Mouse (Mus musculus) cerebellum, adult 2 months (tissue): ENCODE results near the gene Gemin7. TPM values are rescaled to one million over a fixed set of nuclear protein-coding genes. Genes with fewer than 3 reads are reported as not detected.

Experiments used
- DNase-seq, 2 experiments: peaks; one replicate each; pipeline ENCODE4 v3.0.0; 2021
- H3K27ac ChIP-seq: fragments of 200-500 bp; 2 replicates; pipeline ENCODE4 v1.5.1; 2012; ENCODE audit warnings: low read length, control low read depth, inconsistent platforms; ENCODE audit not compliant: insufficient read depth
- H3K27me3 ChIP-seq: fragments of 200-500 bp; 2 replicates; pipeline ENCODE4 v1.6.1; 2012; ENCODE audit warnings: inconsistent platforms, mild to moderate bottlenecking, low read length, moderate library complexity; ENCODE audit not compliant: control insufficient read depth, insufficient read depth
- H3K4me1 ChIP-seq: fragments of 200-500 bp; 2 replicates; pipeline ENCODE4 v1.6.1; 2011; ENCODE audit warnings: low read length; ENCODE audit not compliant: control insufficient read depth, insufficient read depth
- H3K4me3 ChIP-seq: fragments of 200-500 bp; replicated peaks from 2 replicates; pipeline ENCODE3; 2011; ENCODE audit warnings: mild to moderate bottlenecking, low read depth, low read length, control low read depth; ENCODE audit not compliant: insufficient read depth
- CTCF ChIP-seq: fragments of 200-500 bp; IDR thresholded peaks from 2 replicates; pipeline ENCODE4 v1.5.1; 2011; ENCODE audit warnings: low read depth, mild to moderate bottlenecking, control low read depth, low read length, moderate library complexity, borderline replicate concordance; ENCODE audit not compliant: insufficient read depth
- POLR2A ChIP-seq: fragments of 200-500 bp; IDR thresholded peaks from 2 replicates; pipeline ENCODE4 v1.6.1; 2011; ENCODE audit warnings: low read length, control low read depth, borderline replicate concordance; ENCODE audit not compliant: insufficient read depth
- WGBS: fragments of 180-500 bp; shearing (Covaris S2); methylation state at CpG from one replicate; pipeline ENCODE4 v1.1.7; 2018; 5-methylcytosine and 5-hydroxymethylcytosine counted together
- polyA plus RNA-seq: library from polyadenylated mRNA; depleted of rRNA; stranded (reverse); fragments of >200 nt; gene quantifications from 2 replicates; pipeline ENCODE4 v1.2.3, GENCODE M21; 2012

Gene Gemin7
- polyA plus RNA-seq, 1 experiment = 86.1 TPM

DNA sequence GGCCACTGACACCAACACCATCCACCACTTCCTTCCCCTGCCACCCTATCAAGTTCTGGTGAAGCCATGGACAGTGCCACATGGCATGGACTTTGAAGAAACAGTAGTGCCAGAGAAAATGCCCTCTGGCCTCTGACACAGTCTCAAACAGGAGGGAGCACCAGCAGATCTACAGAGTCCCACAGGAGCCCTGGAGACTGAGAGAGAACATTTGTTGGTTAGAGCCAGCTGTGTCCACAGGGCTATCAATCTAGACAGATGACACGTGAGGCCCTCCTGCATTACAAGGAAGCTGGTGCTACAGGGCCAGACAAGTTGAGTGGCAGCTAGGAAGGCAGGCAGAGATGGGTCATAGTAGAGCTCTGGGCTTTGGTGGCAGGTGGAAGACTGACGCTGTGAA is 25.0 kb downstream of the Gemin7 start:
- Histone ChIP-seq H3K4me3 (no peak overlapping the region), H3K27me3 (no peaks in the 10 kb centered on the region), H3K27ac (no peak overlapping the region), H3K4me1 (peaks cover 39% of the 10 kb centered on the region)
- TF ChIP-seq CTCF (no peak), POLR2A (no peak)
- 41% methylated on average over 2 of the region's 2 CpGs for WGBS
- DNase-seq = no peak

DNA sequence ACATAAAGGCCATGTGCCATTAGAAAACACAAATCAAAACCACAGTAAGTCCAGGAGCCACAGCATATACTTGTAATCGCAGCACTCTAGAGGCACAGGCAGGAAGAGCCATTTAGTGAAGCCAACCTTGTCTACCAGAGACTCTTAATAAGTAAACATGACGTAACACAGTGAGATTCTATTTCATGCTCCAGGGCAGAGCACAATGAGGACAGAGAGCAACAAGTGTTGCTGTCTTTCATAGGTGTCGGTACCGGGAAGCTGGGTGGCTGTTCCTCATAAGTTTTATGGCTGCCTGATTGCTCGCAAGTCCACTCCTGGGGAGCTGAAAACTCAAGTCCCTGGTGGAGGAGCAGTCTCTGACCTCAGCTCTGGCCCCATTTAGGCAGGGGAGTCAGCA is 25.8 kb downstream of the Gemin7 start:
- 83% methylated on average over 5 of the region's 5 CpGs for WGBS

DNA sequence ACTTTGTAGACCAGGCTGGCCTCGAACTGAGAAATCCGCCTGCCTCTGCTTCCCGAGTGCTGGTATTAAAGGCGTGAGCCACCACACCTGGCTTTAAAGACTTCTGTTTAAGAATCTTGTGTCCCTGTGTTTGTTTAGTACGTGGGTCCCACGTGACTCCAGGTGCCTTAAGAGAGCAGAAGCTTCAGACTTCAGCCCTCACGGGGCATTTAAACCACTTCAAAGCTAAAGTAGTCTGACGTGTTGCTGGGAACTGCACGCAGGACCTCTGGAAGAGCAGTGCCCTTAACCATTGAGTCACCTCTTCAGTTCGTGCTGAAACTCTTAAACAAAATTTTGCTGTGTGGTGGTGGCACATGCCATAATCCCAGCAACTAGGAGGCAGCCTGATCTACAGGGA is 28.0 kb downstream of the Gemin7 start:
- Histone ChIP-seq H3K4me3 (no peak overlapping the region), H3K27me3 (no peaks in the 10 kb centered on the region), H3K27ac (no peak overlapping the region), H3K4me1 (peaks cover 36% of the 10 kb centered on the region)
- no peak for TF ChIP-seq CTCF
- no peak for TF ChIP-seq POLR2A
- WGBS = 91% methylated on average over 10 of the region's 10 CpGs
- DNase-seq = no peak

More for the DNA sequence above, 25.8 kb downstream of the Gemin7 start:
- Histone ChIP-seq H3K4me1 (peaks cover 36% of the 10 kb centered on the region), H3K27ac (no peak overlapping the region), H3K4me3 (no peak overlapping the region), H3K27me3 (no peaks in the 10 kb centered on the region)
- DNase-seq = no peak
- no peak for TF ChIP-seq POLR2A
- TF ChIP-seq CTCF = no peak

DNA sequence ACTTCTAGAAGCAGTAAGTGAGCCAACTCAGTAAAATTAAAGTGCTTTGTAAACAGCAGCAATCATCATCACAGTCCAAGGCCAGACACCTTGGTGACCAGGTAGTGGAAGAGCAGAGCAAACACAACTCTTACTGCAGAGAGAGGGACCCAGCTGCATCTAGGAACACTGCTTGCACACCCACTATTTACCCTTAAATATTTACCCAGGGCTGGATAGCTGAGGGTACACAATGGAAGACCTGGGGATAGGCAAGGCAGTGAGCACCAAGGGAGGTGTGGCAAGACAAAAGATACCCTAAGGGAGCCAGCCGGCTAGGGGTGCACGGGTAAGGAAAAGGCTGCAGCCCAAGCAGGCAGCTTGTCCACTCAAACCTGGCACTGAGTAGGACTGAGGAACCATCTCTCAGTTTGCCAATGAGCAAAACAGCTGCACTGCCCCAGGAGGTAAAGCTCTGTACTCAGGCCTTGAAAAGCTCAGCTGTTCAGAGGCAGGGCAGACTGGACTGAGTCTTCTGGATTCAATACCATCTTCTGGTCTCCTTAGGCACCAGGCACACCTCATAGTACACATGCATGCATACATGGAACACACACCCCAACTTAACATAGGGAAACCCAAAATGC is 29.9 kb downstream of the Gemin7 start:
- H3K4me3 ChIP-seq = no peak overlapping the region
- no peak for DNase-seq
- WGBS = 10% methylated on average over 2 of the region's 2 CpGs
- no peaks in the 10 kb centered on the region for H3K27me3 ChIP-seq
- H3K27ac ChIP-seq = no peak overlapping the region
- no peak for TF ChIP-seq CTCF
- no peak for TF ChIP-seq POLR2A
- peaks cover 39% of the 10 kb centered on the region for H3K4me1 ChIP-seq

DNA sequence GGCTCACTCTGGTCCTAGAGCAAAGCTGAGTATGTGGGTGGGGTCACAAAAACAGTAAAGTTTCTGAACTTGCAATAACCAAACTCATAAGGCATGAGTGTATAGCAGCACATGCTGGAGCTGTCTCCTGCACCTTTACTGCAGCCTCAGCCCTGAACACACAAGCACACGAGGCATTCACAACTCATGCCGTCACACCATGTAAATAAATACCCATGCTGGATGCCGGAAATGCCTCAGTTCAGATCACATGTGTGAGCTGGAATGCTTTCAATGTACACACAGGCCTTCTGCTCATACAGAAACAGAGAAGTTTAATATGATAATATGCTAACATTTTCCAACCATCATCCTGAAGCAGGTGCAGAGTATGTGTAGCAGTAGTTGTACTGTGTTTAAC is 31.4 kb downstream of the Gemin7 start:
- no peak for TF ChIP-seq CTCF
- no peak for TF ChIP-seq POLR2A
- Histone ChIP-seq H3K27ac (no peak overlapping the region), H3K4me1 (peaks cover 50% of the 10 kb centered on the region), H3K4me3 (no peak overlapping the region), H3K27me3 (no peaks in the 10 kb centered on the region)
- no peak for DNase-seq
- 19% methylated on average over 3 of the region's 3 CpGs for WGBS

DNA sequence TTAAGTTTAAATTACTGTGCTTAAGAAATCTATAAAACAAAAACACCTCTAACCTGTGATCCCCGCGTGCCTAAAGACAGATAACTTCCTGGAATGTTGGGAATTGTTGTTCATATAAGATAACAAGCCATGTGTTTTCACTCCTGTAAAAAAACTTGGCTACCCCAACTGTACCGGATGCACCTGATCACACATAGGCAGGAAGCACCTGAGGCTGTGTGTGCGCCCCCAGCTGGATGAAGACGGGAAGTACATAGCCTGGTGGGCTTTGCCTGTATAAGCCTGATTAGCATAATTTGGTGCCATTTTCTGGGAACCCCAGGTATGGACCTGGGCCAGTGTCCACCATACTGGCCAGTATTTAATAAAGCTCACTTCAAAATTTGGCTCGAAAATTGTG is 33.8 kb downstream of the Gemin7 start:
- 0 out of 2 replicates have a peak, but pooled peaks have one; percentile 23 for TF ChIP-seq CTCF
- no peak for TF ChIP-seq POLR2A
- no peak for DNase-seq
- WGBS = 54% methylated on average over 6 of the region's 6 CpGs
- Histone ChIP-seq H3K27ac (no peak overlapping the region), H3K4me3 (no peak overlapping the region), H3K4me1 (peaks cover 59% of the 10 kb centered on the region), H3K27me3 (no peaks in the 10 kb centered on the region)

DNA sequence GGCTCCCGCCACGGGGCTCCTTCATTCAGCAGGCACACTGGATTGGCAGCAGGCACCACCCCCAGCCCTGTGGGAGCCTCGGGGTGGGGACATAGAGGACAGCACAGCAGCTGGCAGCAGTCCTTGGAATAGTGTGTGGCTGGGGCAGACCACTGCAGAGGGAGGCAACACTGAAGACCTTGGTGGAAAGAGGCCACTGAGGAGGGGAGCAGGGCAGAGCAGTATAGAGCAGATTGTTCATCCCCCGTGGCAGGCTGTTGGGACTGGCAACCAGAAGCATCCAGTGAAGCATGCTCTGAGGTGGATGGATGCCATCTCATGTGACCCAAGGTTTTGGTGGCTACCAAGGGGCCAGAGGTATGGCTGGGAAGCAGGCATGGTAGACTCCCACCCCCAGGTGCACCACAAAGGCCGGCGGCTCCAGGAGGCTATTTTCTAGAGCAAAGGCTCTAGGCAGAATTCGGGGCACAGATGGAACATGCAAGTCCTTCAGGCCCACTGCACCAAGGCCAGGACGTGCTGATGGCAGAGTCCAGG is 35.2 kb downstream of the Gemin7 start:
- Histone ChIP-seq H3K27me3 (no peaks in the 10 kb centered on the region), H3K27ac (peak overlapping the region; percentile 62), H3K4me3 (no peak overlapping the region), H3K4me1 (peaks cover 54% of the 10 kb centered on the region)
- TF ChIP-seq POLR2A (no peak), CTCF (no peak)
- DNase-seq = peak; percentile 68 to 72
- 3% methylated on average over 8 of the region's 8 CpGs for WGBS

DNA sequence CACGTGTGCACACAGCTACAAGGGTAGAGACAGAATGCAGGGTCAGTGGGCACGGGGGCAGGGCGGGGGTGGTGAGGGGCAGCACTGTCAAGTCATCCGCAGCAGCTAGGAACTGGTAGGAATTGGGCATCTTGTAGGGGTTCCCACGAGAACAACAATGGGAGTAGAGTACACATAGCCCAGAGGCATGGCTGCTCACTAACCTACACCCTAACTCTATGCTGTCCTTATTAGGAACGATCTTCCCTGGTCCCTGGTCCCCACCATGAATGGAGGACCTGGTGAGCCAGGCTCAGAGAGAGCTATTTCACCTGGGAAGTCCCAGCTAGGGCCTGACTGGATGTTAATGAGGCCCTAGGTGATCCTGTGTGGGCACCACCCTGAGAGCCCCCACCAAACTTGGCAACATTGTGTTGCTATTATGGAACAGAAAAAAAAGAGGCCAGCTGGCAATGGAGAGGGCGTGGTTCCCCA is 35.7 kb downstream of the Gemin7 start:
- H3K4me3 ChIP-seq = no peak overlapping the region
- DNase-seq = no peak
- peak overlapping the region; percentile 62 for H3K27ac ChIP-seq
- no peaks in the 10 kb centered on the region for H3K27me3 ChIP-seq
- H3K4me1 ChIP-seq = peaks cover 54% of the 10 kb centered on the region
- no peak for TF ChIP-seq POLR2A
- no peak for TF ChIP-seq CTCF
- 25% methylated on average over 7 of the region's 7 CpGs for WGBS
